Mouse (Mus musculus): ENCODE measurements around the gene Myo16.

DNA sequence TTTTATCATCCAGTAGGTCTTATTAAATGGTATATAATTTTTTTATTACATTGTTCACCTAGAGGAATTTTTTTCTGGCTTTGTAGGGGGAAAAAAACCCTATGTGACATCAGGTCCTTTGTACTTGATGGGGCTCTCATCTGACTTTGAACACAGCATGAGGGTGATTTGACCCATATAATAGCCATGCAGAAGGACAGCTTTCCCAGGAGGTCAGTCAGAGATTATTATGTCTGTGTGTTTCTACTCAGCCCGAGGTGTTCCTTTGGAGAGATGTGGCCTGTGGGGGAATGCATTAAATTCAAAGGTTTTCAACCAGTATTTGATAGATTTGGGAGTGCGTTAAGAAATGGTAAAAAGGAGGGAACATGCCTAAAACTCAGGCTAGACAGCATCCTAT, 71.3 kb downstream of the Myo16 start:
- TF ChIP-seq CTCF (IDR thresholded peaks at IDR 0.05; ENCODE audit: extremely low read depth, insufficient read length, insufficient replicate concordance, low read depth, low read length) (no peak), POLR2A (IDR thresholded peaks at IDR 0.05; ENCODE audit: low read depth, low read length) (no peak)

Measured in small intestine, adult 2 months (tissue).